Mouse (Mus musculus): Measurements from ENCODE around the gene Ifngr1.
"Not testable (repeated sequence)": the region's sequence is repeated elsewhere in the genome, so short reads cannot be mapped to it uniquely, and the experiment has no call there.

Ifngr1 gene

DNA sequence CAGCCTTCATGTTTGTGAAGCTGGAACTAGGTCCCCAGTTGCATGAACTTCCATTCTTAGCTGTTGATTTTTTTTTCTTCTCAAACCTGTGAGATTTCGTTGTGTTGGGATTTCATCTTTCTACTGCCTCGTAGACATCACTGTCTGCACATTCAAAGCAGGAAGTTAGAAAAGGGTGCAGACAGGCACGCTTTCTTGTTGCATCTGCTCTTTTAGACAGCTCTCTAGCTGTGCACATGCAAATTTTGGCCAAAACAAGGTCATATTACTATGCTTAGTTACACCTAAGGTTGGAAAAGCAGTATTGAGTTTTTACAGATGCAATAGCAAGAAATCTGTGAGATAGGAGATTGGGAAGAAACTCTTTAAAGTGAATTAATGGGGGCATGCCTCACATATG, 4.5 kb upstream of the Ifngr1 start:
- in situ Hi-C loops (cut with MseI, MboI), result no loop called here

- in situ Hi-C loops (cut with MseI, MboI), result no loop called here
Measured at GRCm38 (mm10) chr10:19589626-19590025, 2.1 kb upstream of the Ifngr1 start.

- in situ Hi-C loops (cut with MseI, MboI), result no loop called here
Measured at GRCm38 (mm10) chr10:19591286-19591640, 486 bp upstream of the Ifngr1 start.

DNA sequence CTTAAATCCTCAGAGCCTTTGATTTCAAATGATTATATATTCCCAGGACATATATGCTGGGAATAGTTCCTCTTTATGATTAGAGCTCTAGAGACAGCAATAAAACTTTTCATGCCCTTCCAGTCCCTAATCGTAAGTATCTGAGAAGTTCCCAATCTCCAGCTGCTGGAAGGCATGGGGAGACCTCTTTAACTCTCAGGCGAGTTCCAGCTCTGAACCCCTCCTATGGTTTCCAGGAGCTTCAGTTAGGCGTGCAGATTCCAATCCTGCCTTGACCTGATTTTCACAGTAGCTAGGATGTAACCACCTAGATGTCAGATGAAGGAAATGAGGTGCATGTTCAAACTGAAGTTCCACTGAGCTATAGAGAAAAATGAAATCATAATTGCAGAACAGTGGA, 807 bp downstream of the Ifngr1 start:
- in situ Hi-C loops (cut with MseI, MboI), result no loop called here

DNA sequence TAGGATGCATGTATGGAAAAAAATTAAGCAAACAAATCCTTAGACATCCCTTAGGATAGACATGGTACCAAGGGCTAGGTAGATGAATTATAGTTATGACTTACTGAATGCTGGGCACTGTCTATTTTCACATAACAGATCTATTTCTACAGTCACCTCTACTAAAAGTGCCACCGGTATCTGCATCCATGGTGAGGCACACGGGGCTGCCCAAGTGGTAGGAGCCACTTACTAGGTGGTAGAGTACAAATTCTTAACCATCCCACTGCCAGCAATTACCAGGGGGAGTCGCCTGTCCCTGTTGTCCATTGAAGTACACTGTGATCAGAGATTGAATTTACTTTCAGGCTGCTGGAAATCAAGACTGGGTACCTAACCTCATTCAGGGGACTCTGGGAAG, 1.5 kb downstream of the Ifngr1 start:
- in situ Hi-C loops (cut with MseI, MboI), result no loop called here

- in situ Hi-C loops (cut with MseI, MboI), result no loop called here
Measured at GRCm38 (mm10) chr10:19594201-19594905, 2.6 kb downstream of the Ifngr1 start.

- in situ Hi-C loops (cut with MseI, MboI), result no loop called here
Measured at GRCm38 (mm10) chr10:19596866-19597265, 5.1 kb downstream of the Ifngr1 start.

GRCm38 (mm10) chr10:19598091-19598490, 6.3 kb downstream of the Ifngr1 start:
- in situ Hi-C loops (cut with MseI, MboI), result no loop called here

DNA sequence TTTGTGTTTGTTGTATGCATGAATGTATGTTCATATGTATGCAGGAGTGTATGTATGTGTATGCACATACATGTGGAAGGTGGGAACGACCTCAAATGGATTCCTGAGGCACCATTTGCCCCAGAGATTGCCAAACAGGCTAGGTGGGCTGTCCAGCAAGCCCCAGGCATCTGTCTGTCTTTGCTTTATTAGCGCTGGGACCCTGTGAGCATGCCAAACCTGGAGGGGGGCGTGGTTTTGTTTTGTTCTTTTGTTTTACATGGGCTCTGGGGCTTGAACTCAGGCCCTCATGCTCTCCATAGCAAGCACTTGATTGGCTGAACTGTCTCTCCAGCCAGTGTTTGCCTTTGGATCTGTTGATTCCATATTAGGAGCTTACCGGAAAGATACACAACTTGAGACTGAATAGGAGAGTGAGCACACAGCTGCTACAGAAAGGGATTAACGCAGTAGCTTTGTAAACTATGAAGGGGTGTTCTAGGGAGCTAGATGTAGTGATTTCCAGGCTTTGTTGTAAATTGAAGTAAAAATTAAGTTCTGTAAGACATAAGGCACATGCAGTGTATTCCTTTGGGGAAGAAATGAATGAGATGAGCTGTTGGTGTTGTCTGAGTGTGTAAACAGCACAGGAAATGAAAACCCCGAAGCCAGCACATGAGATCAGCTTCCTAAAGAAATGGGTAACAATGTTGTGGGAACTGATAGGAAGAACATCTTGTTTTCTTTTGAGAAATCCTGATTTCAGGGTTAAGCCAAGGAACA, 7.8 kb downstream of the Ifngr1 start:
- in situ Hi-C loops (cut with MseI, MboI), result no loop called here

- in situ Hi-C loops (cut with MseI, MboI), result no loop called here
Measured at GRCm38 (mm10) chr10:19600093-19600420, 8.3 kb downstream of the Ifngr1 start.

DNA sequence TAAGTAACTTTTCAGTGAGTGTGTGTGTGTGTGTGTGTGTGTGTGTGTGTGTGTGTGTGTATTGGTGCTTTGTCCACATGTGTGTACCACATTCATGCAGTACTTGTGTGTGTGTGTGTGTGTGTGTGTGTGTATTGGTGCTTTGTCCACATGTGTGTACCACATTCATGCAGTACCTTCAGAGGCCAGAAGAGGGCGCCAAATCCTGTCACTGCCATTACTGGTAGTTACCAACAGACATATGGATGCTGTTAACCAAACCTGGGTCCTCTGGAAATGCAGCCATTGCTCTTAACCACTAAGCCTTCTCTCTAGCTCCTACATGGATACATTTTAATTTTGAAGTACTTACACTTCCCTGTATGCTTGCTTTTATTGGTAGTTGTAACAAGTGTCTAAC, 9.8 kb downstream of the Ifngr1 start:
- in situ Hi-C loops (cut with MseI, MboI), result not testable (repeated sequence)

DNA sequence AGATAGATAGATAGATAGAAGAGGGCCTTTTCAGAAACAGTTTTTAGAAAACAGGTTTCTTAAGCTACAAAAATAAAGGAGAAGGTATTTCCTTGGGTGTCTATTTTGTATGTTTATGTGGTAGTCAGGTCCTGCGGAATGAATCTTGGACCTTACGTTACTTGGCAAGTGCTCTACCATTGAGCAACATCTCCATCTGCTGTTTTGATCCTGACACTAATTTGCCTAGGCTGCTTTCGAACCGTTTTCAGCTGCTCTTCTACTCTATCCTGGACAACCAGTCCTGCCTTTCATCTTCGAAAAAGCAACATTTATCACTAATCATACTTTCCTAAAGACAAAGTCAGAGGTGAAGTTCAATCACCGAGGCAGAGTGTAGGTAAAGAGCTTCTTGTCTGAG, 11.5 kb downstream of the Ifngr1 start:
- in situ Hi-C loops (cut with MseI, MboI), result no loop called here

DNA sequence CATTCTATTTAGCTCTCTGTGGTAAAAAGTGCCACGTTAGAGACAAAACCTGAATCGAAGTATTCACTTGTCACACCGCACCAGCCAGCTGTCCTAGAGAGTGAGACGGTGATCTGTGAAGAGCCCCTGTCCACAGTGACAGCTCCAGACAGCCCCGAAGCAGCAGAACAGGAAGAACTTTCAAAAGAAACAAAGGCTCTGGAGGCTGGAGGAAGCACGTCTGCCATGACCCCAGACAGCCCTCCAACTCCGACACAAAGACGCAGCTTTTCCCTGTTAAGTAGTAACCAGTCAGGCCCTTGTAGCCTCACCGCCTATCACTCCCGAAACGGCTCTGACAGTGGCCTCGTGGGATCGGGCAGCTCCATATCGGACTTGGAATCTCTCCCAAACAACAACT, 17.4 kb downstream of the Ifngr1 start:
- in situ Hi-C loops (cut with MseI, MboI), result no loop called here

- in situ Hi-C loops (cut with MseI, MboI), result no loop called here
Measured at GRCm38 (mm10) chr10:19611616-19612015, 19.9 kb downstream of the Ifngr1 start.

- in situ Hi-C loops (cut with MseI, MboI), result no loop called here
Measured at GRCm38 (mm10) chr10:19613111-19613753, 21.5 kb downstream of the Ifngr1 start.

DNA sequence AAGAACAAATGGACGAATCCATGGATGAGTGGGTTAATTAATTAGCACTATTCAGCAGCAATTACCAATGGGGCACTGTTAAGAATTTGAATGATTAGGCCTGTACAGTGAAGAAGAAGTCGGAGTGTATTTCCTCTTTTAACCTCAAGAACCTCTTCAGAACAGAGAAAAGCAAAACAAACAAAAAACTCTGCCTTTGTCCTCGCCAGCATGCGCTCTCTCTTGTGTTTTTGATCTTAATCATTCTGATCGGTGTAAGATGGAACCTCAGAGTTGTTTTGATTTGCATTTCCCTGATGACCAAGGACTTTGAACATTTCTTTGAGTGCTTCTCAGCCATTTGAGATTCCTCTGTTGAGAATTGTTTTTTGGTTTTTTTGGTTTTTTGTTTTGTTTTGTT, 28.0 kb downstream of the Ifngr1 start:
- in situ Hi-C loops (cut with MseI, MboI), result no loop called here

GRCm38 (mm10) chr10:19621408-19622048, 29.8 kb downstream of the Ifngr1 start, which contains the start of gene Il22ra2:
Il22ra2 (plus strand) TSS chr10:19621998.
- in situ Hi-C loops (cut with MseI, MboI), result no loop called here

DNA sequence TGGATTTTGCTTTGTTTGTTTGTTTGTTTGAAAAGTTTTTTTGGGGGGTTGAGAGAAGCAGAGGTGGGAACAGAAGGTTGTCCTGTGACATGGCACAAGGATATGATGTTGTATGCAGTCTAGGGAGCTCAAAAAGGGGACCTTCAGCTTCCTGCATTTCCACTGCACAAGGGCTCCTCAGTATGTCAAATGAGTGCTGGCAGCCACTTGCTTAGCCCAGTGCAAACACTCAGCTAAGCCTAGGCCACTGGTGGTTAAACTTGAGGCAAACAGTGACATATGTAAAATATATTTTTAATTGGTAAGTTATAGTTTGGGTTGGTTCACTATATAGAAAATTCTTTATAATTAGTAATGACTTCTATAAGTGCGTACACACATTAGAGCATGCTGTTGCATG, 32.9 kb downstream of the Ifngr1 start:
- in situ Hi-C loops (cut with MseI, MboI), result no loop called here

GRCm38 (mm10) chr10:19627342-19627741, 35.6 kb downstream of the Ifngr1 start:
- in situ Hi-C loops (cut with MseI, MboI), result no loop called here

GRCm38 (mm10) chr10:19627748-19628147, 36.0 kb downstream of the Ifngr1 start:
- in situ Hi-C loops (cut with MseI, MboI), result no loop called here

- in situ Hi-C loops (cut with MseI, MboI), result no loop called here
Measured at GRCm38 (mm10) chr10:19631616-19632195, 40.0 kb downstream of the Ifngr1 start.

DNA sequence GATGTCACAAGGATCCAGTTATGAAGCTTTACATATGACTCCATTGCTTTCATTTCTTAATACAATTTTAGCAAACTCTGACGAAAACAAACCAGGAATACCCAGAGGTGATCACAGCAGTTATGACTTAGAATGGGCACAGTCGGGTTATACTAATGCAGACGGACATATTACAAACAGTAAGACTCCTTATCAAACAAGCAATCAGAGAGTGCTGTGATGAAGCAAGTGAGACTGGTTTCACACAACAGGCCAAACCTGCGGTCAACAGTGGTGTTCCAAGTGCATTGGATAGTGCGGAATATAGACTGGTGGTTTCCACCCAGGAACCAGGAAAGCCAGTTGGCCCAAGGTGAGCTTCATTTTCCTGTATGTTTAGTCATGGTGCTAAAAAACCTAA, 47.1 kb downstream of the Ifngr1 start:
- in situ Hi-C loops (cut with MseI, MboI), result no loop called here

All from mouse trophoblast stem cell (cell line).